Mouse (Mus musculus) lung, postnatal 0 days (tissue): ENCODE data around the gene Banf2.

ENCODE experiments used
- CTCF ChIP-seq: IDR thresholded peaks from 2 replicates; pipeline ENCODE4 v1.5.1; 2016; ENCODE audit warnings: antibody characterized with exemption, mild to moderate bottlenecking
- EP300 ChIP-seq: IDR thresholded peaks from 2 replicates; pipeline ENCODE4 v1.6.1; 2016; ENCODE audit warnings: antibody characterized with exemption, mild to moderate bottlenecking, control low read depth

DNA sequence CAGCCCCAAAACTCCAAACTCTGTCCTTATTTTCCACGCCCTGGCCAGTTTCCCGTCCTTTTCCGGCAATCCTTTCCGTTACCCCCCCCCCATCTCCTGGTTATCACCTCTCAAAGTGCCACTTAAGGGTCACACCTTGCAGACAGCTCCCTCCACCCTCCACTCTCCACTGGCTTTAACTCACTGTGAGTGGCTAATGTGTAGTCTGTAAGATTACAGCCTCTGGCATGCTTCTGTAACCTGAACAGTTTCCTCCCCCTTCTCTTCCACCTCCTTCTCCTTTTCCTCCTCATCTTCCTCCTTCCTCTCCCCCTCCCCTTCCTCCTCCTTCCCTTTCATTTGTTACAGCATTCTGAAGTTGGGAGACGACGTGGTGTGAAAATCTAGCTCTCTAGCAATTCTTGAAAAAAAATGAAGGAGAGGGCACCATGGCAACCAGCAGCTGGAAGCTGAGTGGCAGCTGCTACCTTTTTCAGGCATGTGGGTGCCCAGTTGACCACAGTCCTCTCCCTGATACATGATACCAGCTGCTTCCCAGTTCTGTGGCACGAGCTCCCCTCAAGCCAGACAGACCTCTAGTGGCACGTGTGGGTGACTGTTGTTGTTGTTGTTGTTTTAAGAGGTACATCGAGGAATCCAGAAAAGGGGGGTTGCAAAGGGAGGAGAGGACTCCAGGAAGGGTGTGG is 55.2 kb downstream of the Banf2 start:
- TF ChIP-seq EP300 (no peak), CTCF (no peak)
